Mouse (Mus musculus) neutrophil, adult 5-6 weeks (primary cell): ENCODE data around the gene Cacnb2. TPM values are rescaled to one million over a fixed set of nuclear protein-coding genes. Genes with fewer than 3 reads are reported as not detected.
A peak's percentile ranks its signal among the peaks of the same experiment; 100 is the strongest.
"Not testable (repeated sequence)": the region's sequence is repeated elsewhere in the genome, so short reads cannot be mapped to it uniquely, and the experiment has no call there.

Experiments
- ATAC-seq: fragments of 151-379, 151-347 bp; 2 replicates; pipeline ENCODE4 v1.8.0; 2017; ENCODE audit warnings: mild to moderate bottlenecking, moderate TSS enrichment; ENCODE audit not compliant: insufficient number of reproducible peaks, poor library complexity, low FRiP score, severe bottlenecking; ENCODE audit errors: extremely low read depth
- total RNA-seq: library from RNA; stranded (forward); fragments of 200-1000 nt; gene quantifications from 2 replicates; pipeline ENCODE4 v1.2.3, GENCODE M21; 2017

Cacnb2 gene
- total RNA-seq, 1 experiment from 2014 or later: 0.70 TPM

GRCm38 (mm10) chr2:14641040-14641439 lies 38.2 kb downstream of the Cacnb2 start:
- no peak for ATAC-seq

- no peak for ATAC-seq
Observed at GRCm38 (mm10) chr2:14651268-14651667, 48.4 kb downstream of the Cacnb2 start.

DNA sequence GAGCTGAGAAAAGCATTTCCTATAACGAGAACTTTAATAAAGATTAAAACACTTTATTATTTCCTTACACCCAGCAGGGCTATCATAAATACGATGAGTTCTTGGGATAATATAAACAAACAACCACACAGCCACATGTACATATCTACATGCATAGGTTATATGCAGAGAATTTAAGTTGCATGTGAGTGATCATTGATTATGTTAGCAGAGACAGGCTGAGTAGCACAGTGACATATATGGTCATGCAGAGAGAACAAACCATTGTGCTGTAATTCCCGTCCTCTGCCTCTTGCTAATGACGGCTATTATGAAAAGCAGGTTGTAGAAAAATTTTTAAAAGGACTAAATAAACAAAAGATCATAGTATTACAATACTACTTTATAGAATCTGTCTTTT lies 53.8 kb downstream of the Cacnb2 start:
- no peak for ATAC-seq

GRCm38 (mm10) chr2:14657205-14657844 lies 54.4 kb downstream of the Cacnb2 start:
- ATAC-seq: no peak

DNA sequence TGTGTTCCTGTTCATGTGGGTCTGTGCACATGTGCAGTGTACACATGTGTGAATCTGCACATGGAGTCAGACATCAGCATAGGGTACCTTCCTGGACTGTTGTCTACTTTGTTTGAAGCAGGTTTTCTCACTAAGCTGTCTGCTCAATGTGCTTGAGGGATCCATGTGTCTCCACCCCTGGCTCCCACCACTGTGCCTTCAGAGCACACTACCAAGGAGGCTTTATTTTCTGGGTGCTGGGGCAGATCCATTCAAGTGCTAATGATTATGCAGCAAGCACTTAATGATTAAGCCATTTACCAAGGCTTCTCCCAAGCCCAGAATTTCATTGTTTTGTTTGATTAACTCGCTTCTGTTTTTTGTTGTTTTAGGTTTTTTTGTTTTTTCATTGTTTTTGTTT lies 62.3 kb downstream of the Cacnb2 start:
- ATAC-seq: no peak

DNA sequence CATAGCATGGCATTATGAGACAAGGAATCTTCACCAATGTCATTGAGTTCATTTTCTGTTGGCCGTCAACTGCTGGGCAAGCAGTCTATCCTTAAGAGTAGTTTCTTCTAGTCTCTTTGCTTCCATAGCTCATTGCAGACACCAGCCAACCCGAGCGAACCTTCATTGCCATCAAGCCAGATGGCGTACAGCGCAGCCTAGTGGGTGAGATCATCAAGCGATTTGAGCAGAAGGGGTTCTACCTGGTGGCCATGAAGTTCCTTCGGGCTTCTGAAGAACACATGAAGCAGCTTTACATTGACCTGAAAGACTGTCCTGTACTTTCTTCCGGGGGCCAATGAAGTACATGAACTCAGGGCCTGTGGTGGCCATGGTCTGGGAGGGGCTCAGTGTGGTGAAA lies 69.2 kb downstream of the Cacnb2 start:
- no peak for ATAC-seq

DNA sequence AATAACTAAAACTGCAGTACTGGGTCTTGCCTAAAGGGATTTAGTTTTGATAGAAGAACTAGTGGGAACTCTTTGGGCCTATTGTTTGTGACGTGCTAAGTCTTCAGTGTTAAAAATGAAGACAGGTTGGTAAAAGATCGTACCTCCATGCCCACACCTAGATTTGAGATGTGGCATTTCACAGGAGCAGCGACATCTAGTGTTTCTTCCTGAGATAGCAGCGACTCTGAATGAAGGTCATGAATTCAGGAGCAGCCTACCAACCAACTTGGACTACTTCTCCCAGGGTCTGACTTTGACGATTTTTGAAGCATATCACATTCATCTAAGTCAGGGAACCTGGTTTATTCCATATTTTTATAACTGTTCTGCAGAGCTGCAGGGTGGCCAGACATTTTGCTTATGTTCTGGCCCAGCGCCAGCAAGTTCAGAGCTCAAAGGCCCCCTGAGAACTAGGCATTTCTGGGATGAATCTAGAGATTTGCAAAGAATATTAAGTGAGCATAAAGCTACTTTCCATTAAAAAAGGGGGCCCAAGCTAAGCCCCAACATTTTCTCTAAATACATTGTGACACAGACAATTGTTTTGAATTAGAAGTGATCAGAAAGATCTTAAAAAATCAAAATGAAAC lies 74.1 kb downstream of the Cacnb2 start:
- peak; percentile 96 for ATAC-seq

DNA sequence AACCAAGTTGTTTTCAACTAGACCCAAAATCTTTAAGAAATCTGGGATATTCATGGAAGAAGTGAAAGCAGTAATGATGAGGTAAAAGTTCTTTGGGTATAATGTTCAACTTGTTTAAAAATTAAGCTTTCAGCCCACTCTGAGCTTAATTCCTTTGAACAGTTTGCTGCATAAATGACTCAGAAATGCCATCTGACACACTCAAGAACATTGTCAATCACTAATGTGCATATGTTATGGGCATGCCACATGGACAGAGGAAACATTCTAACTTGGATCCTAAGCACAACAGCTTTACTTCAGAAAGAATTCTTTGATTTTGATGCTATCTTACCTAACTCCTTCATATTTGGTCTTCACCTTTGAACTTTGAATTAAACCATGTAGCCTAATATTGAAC lies 81.3 kb downstream of the Cacnb2 start:
- no peak for ATAC-seq

- no peak for ATAC-seq
Observed at GRCm38 (mm10) chr2:14702973-14703645, 100.2 kb downstream of the Cacnb2 start.

- ATAC-seq: no peak
Observed at GRCm38 (mm10) chr2:14703676-14704075, 100.8 kb downstream of the Cacnb2 start.

- no peak for ATAC-seq
Observed at GRCm38 (mm10) chr2:14710247-14710646, 107.4 kb downstream of the Cacnb2 start.

GRCm38 (mm10) chr2:14711751-14712150 lies 108.9 kb downstream of the Cacnb2 start:
- 0 out of 2 replicates have a peak, but pooled peaks have one; percentile 26 for ATAC-seq

DNA sequence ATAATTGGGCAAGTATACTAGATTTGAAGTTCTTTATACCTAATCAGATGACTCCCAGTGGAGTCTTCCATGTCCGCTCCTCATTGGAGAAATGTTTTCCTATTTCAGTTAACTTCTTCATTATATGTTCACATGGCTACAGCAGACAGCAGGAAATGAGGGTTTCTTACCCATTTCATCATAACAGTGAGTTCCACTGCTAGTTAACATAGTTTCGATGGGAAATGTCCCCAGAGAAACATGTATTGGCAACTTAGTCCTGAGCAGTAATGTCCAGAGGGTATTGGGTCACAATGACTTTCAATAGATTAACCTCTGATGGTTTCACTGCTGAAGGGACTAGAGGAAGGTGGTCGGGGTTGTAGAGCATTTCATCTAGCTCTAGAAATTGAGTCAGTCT lies 110.2 kb downstream of the Cacnb2 start:
- ATAC-seq: no peak

DNA sequence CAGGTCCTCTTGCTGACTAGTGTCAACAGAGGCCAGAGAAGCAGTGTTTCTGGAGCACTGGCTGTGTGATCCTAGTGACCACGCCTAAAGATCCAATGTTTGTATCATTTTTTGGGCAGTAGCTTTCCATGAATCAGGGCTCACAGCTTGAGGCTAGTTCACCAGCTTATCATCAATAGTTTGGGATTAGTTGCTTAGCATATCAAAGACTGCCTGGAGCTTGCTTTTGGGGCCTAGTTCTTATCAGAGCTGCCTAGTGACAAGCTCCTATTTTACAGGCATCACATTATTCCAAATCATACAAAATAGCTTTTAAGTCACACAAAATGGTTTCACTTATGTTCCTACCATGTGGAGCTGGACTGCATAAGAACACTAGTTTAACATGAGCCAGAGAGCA lies 113.8 kb downstream of the Cacnb2 start:
- ATAC-seq: no peak

DNA sequence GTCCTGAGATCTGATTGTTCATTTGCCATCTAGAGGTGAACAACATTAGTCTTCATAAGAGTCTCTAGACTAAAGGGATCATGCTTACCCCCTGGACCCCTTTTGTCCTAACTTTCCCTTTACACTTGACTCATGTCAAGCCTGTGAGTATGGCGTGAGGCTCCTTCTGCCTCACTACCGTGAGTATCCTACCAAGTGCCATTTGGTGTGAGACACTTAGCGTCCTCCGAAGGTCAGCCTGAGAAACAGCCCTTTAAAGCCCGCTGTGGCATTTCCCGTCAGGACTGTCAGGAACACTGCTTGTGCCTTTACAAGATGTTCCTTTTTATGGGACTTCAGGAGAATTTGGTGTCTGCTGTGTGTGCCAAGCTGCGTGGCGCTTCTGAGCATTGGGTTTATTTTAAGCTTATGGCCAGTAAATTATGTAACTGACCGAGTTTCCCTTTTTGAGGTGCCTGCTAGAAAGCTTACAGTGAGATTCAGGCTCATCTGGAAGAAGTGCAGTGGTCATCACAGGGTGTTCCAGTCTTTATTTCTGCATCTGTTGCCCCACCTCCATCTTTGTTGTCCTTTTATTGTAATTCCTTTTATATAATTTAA lies 116.3 kb downstream of the Cacnb2 start:
- ATAC-seq: no peak

DNA sequence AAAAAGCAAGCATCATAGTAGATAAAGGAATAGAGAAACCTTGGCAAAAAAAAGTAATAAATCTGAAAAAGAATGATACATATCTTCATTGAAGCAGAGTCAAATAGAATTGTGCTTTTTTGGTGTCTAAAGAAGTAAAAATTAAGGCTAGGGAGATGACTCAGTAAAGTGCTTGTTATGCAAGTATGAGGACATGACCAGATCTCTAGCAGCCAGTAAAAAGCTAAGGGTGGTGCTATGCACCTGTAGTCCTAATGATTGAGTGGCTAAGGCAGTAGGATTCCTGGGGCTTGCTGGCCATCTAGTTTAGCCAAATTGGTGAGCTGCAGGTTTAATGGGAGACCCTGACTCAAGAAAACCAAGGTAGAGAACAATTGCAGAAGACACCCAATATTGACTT lies 122.5 kb downstream of the Cacnb2 start:
- ATAC-seq: no peak

DNA sequence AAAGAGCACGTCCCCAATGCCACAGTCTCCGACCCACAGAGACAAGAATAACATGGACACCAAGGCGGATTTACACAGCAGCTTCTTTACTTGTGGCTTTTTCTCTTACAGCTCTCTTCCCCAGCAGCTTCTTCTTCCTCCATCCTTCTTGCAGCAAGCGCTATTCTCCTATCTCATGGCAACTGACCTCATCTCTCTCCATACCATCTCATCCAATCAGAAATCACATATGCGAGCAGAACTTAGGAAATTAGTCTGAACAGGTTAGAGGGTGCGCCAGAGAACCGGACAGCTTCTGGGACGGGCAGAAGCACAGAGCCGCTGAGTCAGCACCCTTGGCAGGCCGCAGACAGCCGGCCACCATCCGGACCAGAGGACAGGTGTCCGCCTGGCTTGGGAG lies 123.7 kb downstream of the Cacnb2 start:
- ATAC-seq: not testable (repeated sequence)

GRCm38 (mm10) chr2:14738927-14739326 lies 136.0 kb downstream of the Cacnb2 start:
- ATAC-seq: no peak

- ATAC-seq: no peak
Observed at GRCm38 (mm10) chr2:14739510-14739909, 136.6 kb downstream of the Cacnb2 start.

DNA sequence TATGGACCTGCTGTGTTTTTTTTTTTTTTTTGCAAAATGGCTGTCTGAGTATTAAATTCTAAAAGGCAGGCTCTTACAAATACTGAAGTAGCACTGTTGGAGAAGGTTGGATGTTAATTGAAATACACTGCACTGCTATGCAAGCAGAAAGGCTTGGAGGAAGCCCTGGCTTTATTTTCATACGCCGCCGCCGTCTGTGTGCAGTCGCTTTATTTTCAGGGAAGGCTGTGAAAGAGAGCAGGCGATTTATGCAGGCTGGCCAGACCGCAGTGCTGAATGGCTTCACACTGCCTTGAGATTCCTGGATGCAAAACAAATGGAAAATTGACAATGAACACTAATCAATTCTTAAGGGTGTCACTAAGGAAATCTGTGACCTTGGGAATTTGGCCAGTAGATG lies 137.5 kb downstream of the Cacnb2 start:
- no peak for ATAC-seq
